Mouse (Mus musculus) activated CD4-positive, CD25-positive, alpha-beta regulatory T cell (primary cell): ENCODE results near the gene G0s2. TPM values are rescaled to one million over a fixed set of nuclear protein-coding genes. Genes with fewer than 3 reads are reported as not detected.

ENCODE experiments used
- polyA plus RNA-seq, 2 experiments: library from polyadenylated mRNA; unstranded; fragments of 100-300 nt; shearing (Covaris generic); gene quantifications; one replicate each; pipeline ENCODE4 v1.2.1; 2017

The G0s2 gene
- polyA plus RNA-seq: 1 to 10 TPM; 2.1 to 9.5 TPM

DNA sequence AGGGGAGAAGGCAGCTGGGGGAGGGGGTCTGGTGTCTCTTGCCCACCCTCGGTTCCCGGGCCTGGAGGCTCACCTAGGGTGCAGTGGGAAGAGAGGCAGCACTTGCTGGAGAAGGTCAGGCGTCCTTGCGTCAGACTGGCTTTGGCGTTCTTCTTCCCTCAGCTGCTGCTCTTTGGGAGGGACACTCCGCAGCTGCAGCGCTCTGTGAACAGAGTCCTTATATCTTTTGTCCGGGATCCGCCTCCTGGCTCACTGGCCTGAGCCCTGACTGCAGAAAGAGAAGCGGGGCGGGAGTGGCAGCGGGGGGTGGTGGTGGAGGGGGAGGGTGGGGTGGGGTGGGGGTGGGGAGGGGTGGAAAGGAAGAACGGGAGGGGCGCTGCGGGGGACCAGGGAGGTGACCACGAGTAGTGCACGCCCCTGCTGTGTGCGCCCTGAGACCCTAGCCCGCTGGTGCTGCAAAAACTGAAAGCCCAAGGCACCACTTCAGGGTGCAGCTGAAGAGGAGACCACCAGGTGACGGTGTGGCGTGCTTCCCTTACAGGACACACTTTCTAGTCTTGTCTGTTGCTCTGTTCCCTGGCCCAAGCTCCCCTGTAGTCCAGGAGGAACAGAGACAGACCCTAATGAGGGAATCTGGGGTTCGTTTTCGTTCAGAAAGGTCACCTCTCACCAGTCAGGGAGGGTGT, at the start of gene G0s2:
Gene G0s2, minus strand, starts transcription at position 302 of the 686 bp plus-strand sequence.

DNA sequence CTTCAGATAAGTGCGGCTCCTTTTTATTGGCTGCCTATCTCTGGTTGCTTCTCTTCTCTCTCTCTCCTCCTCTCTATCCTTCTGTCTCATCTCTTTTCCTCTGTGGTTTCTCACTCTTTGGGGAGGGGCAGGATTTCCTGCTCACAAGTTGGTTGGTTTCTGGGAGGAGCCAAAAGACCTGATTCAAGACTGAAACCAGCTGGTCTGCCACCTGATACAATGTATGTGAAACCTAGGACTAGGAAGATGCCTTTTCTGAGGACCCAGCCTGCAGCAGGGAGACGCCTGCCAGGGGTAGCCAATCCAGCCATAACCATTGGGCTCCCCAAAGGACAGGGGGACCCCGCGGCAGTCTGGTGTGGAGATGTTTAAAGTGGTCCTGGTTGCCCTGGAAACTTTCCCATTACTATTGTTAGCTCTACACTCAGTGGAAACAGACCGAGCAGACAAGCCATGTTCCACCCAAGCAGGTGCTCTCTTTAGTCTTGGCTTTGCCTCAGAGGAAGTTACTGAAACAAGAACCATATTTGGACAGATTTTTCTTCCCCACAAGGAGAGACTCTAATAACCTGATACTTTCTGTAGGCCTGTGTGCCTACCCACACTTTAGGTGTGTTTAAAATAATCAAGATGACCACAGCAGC, 8.9 kb downstream of the G0s2 start, which contains the start of gene Hsd11b1:
Gene Hsd11b1, minus strand, starts transcription at position 121 of the 644 bp plus-strand sequence.

Other genes with a start within 250 kb of the G0s2 start
- gene Syt14, start 237.4 kb downstream of the G0s2 start, polyA plus RNA-seq: 1 to 10 TPM in 1 of 2 experiments, under 1 TPM in 1; 0.39 to 1.0 TPM
- gene Diexf, start 142.9 kb downstream of the G0s2 start, polyA plus RNA-seq: 1 to 10 TPM; 5.4 to 7.0 TPM
- gene Irf6, start 120.1 kb downstream of the G0s2 start, polyA plus RNA-seq: 10 to 100 TPM; 11.9 to 12.6 TPM
- 1 to 10 TPM; 7.8 to 8.3 TPM for gene A130010J15Rik, start 105.2 kb downstream of the G0s2 start, polyA plus RNA-seq
- gene Traf3ip3, start 71.5 kb downstream of the G0s2 start, polyA plus RNA-seq: 100 to 1,000 TPM; 469 to 512 TPM
- 10 to 100 TPM; 10.1 to 15.0 TPM for gene Lamb3, start 65.5 kb downstream of the G0s2 start, polyA plus RNA-seq
- 100 to 1,000 TPM; 112 to 243 TPM for gene Hsd11b1, start 9.1 kb downstream of the G0s2 start, polyA plus RNA-seq
- gene Camk1g, start 97.1 kb upstream of the G0s2 start, polyA plus RNA-seq: under 1 TPM in 1 of 2 experiments, not detected in 1; 0.16 TPM